Mouse (Mus musculus) heart, adult 2 months (tissue): ENCODE measurements around the gene Klra2. TPM values are rescaled to one million over a fixed set of nuclear protein-coding genes. Genes with fewer than 3 reads are reported as not detected.
"Not testable (repeated sequence)": the region's sequence is repeated elsewhere in the genome, so short reads cannot be mapped to it uniquely, and the experiment has no call there.

Experiments used
- DNase-seq, 2 experiments: peaks; one replicate each; pipeline ENCODE4 v3.0.0; 2021
- H3K27ac ChIP-seq: fragments of 200-600 bp; 2 replicates; pipeline ENCODE4 v1.8.1; 2022
- H3K27me3 ChIP-seq: fragments of 200-500 bp; 2 replicates; pipeline ENCODE4 v1.6.1; 2012; ENCODE audit warnings: mild to moderate bottlenecking, low read length, inconsistent platforms, mixed read lengths; ENCODE audit not compliant: control insufficient read depth, insufficient read depth
- H3K36me3 ChIP-seq: fragments of 200-500 bp; 2 replicates; pipeline ENCODE4 v1.6.1; 2012; ENCODE audit warnings: low read length, inconsistent platforms; ENCODE audit not compliant: control insufficient read depth, insufficient read depth
- H3K4me1 ChIP-seq: fragments of 200-500 bp; 2 replicates; pipeline ENCODE4 v1.6.1; 2011; ENCODE audit warnings: low read length; ENCODE audit not compliant: control insufficient read depth, insufficient read depth
- H3K4me3 ChIP-seq: fragments of 200-600 bp; 2 replicates; pipeline ENCODE4 v1.8.1; 2022
- H3K79me2 ChIP-seq: fragments of 200-500 bp; replicated peaks from 2 replicates; pipeline ENCODE4 v1.6.1; 2012; ENCODE audit warnings: mild to moderate bottlenecking, inconsistent platforms, low read length, moderate library complexity, mixed read lengths; ENCODE audit not compliant: control insufficient read depth, insufficient read depth
- H3K9ac ChIP-seq: fragments of 200-500 bp; 2 replicates; pipeline ENCODE4 v1.6.1; 2012; ENCODE audit warnings: low read depth, mild to moderate bottlenecking, control low read depth, inconsistent platforms, low read length, mixed read lengths
- CTCF ChIP-seq: fragments of 200-600 bp; IDR thresholded peaks from 2 replicates; pipeline ENCODE4 v1.8.1; 2022; ENCODE audit warnings: antibody characterized with exemption, mild to moderate bottlenecking, moderate library complexity
- EP300 ChIP-seq: fragments of 200-500 bp; IDR thresholded peaks from 2 replicates; pipeline ENCODE4 v1.6.1; 2011; ENCODE audit warnings: low read depth, low read length, control low read depth; ENCODE audit not compliant: insufficient read depth
- POLR2A ChIP-seq: fragments of 200-500 bp; IDR thresholded peaks from 2 replicates; pipeline ENCODE4 v1.6.1; 2011; ENCODE audit warnings: mild to moderate bottlenecking, low read depth, low read length, control low read depth; ENCODE audit not compliant: insufficient read depth
- WGBS: fragments of 180-500 bp; shearing (Covaris S2); methylation state at CpG from one replicate; pipeline ENCODE4 v1.1.7; 2018; 5-methylcytosine and 5-hydroxymethylcytosine counted together
- intact Hi-C: fragments of 180-260 bp; cut with DNase I; formaldehyde crosslinking; loops from one replicate; pipeline ENCODE4 v1.15.1; 2025
- polyA plus RNA-seq: library from polyadenylated mRNA; depleted of rRNA; stranded (reverse); fragments of >200 nt; gene quantifications from 2 replicates; pipeline ENCODE4 v1.2.3, GENCODE M21; 2012
- total RNA-seq, 2 experiments: library from RNA; stranded (reverse); gene quantifications; 2 replicates each; pipeline ENCODE4 v1.2.3; 2021

The Klra2 gene
- total and polyA plus RNA-seq, 3 experiments: 0.12 to 0.73 (median 0.60) TPM

DNA sequence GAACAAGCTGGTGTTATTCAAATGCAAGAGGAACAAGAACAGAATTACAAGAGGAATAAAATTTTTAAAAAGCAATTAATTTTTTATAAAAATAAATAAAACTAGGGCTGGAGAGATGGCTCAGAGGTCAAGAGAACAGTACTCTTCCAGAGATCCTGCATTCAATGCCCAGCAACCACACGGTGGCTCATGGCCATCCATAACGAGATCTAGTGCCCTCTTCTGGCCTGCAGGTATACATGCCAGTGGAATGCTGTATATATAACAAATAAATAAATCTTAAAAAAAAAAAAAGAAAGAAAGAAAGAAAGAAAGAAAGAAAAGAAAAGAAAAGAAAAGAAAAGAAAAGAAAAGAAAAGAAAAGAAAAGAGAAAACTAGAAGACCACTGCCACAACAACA, 43.3 kb upstream of the Klra2 start:
- peak in 1 of 2 experiments; percentile 6 for DNase-seq
- H3K4me3 ChIP-seq: no peak overlapping the region
- H3K27me3 ChIP-seq: no peaks in the 10 kb centered on the region
- H3K4me1 ChIP-seq: no peaks in the 10 kb centered on the region; the same call in 1 of the 2 replicates
- no peak overlapping the region for H3K27ac ChIP-seq
- no peak overlapping the region for H3K9ac ChIP-seq
- TF ChIP-seq CTCF (peak; percentile 62), POLR2A (no peak)
- 7% methylated on average over 2 of the region's 2 CpGs for WGBS
- H3K79me2 ChIP-seq: no peaks in the 10 kb centered on the region
- H3K36me3 ChIP-seq: peaks cover 2% of the 10 kb centered on the region
- intact Hi-C loops: loop anchor here (5.0 kb wide), 1 partner anchor 127 kb away; no protein-coding TSS in a partner anchor

DNA sequence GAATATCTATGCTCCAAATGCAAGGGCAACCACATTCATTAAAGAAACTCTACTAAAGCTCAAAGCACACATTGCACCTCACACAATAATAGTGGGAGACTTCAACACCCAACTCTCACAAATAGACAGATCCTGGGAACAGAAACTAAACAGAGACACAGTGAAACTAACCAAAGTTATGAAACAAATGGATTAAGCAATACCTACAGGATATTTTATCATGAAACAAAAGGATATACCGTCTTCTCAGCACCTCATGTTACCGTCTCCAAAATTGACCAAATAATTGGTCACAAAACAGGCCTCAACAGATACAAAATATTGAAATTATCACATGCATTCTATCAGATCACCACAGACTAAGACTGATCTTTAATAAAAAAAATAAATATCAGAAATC, 31.0 kb upstream of the Klra2 start:
- H3K79me2 ChIP-seq, H3K27ac ChIP-seq, DNase-seq, H3K9ac ChIP-seq, intact Hi-C loops, H3K4me3 ChIP-seq, H3K27me3 ChIP-seq, H3K36me3 ChIP-seq, H3K4me1 ChIP-seq: not testable (repeated sequence)
- 91% methylated on average over 2 of the region's 2 CpGs for WGBS

DNA sequence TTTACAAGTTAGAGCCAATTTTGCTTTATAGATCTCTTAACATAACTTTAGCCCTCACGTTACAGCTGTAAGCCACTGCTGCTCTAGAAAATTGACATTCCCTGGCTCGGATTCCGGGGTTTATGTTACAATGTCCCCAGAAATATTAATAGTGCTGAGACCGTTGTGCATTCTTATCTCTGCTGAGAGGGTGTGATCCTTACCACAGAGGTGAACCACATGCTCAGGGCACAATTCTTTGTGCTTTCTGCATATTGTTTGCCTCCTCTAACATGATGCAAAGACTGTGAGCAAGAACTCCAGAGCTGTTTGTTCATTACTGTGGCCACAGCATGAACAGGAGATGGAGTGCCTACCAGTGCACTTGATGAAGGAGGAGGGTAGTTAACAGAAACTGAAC, 29.5 kb upstream of the Klra2 start:
- H3K27me3 ChIP-seq: no peaks in the 10 kb centered on the region
- H3K4me1 ChIP-seq: no peaks in the 10 kb centered on the region
- no peak overlapping the region for H3K9ac ChIP-seq
- intact Hi-C loops: no loop called here
- H3K27ac ChIP-seq: no peak overlapping the region
- H3K36me3 ChIP-seq: no peaks in the 10 kb centered on the region
- DNase-seq: no peak
- 71% methylated on average over 4 of the region's 4 CpGs for WGBS
- no peaks in the 10 kb centered on the region for H3K79me2 ChIP-seq
- H3K4me3 ChIP-seq: no peak overlapping the region
- TF ChIP-seq POLR2A (no peak), CTCF (no peak), EP300 (no peak)

DNA sequence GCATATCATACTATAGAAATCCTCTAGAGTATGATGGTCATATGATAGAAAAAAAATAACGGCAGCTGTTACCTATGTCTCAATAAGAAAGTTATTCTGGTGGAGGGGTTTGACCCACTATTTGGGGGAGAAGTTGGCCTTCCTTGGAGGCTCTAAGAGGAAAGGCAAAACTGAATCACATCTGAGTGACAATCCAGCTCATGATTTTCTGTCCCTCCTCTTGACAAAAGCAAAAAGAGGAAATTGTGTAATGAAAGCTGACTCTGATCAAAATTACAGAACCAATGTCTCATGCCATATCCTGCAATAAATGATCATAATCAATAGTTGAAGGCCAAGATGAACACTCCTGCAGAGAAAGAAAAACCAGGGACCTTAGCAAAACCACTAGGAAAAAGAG, 25.1 kb upstream of the Klra2 start:
- Histone ChIP-seq H3K4me3 (no peak overlapping the region), H3K27ac (no peak overlapping the region), H3K36me3 (no peaks in the 10 kb centered on the region), H3K9ac (no peak overlapping the region), H3K4me1 (no peaks in the 10 kb centered on the region), H3K27me3 (no peaks in the 10 kb centered on the region), H3K79me2 (no peaks in the 10 kb centered on the region)
- DNase-seq: no peak
- 89% methylated on average over 1 of the region's 1 CpGs for WGBS
- TF ChIP-seq EP300: no peak
- TF ChIP-seq CTCF: no peak
- no peak for TF ChIP-seq POLR2A
- intact Hi-C loops: no loop called here

DNA sequence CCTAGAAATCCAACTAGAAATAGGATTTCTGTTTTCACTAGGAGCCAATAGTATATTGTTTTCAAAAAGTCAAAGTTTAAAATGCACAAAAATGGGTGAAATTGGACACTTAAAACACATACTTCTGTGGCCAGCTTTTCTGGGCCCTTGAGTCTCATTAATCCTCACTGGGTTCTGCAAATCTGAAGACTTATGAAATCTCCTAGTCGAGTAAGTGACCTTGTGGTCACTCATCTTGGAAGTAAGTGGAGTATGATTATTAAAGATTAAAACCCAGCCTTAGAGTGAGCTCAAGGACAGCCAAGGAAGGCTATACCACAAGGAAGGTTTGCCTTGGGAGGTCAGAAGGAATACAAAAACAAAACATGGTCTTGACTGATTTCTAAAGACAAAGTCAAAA, 23.1 kb upstream of the Klra2 start:
- TF ChIP-seq POLR2A (no peak), CTCF (no peak)
- 44% methylated on average over 1 of the region's 1 CpGs for WGBS
- Histone ChIP-seq H3K27ac (no peak overlapping the region), H3K27me3 (no peaks in the 10 kb centered on the region), H3K4me1 (no peaks in the 10 kb centered on the region), H3K36me3 (no peaks in the 10 kb centered on the region), H3K9ac (no peak overlapping the region), H3K4me3 (no peak overlapping the region), H3K79me2 (no peaks in the 10 kb centered on the region)
- intact Hi-C loops: no loop called here
- no peak for DNase-seq

DNA sequence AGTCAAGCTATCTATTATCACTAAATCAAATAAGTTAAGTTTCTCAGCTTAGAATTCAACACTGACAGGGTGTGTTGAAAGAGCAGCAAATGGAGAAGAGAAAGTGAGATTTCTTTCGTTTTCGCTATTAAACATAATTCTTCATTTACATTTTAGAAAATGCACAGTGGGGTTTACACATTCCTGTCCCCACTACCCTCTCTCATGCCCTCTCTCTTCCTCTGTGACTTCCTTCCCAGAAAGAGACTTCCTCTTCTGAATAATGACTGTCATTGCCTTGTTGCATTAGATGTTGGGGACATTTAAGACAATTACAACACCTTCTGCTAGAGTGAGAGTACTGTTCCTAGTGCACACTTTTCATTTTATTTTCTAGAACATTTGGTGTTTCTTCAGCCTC, 22.4 kb upstream of the Klra2 start:
- WGBS: 80% methylated on average over 2 of the region's 2 CpGs
- Histone ChIP-seq H3K36me3 (no peaks in the 10 kb centered on the region), H3K27ac (no peak overlapping the region), H3K4me3 (no peak overlapping the region), H3K79me2 (no peaks in the 10 kb centered on the region), H3K9ac (no peak overlapping the region), H3K27me3 (no peaks in the 10 kb centered on the region), H3K4me1 (no peaks in the 10 kb centered on the region)
- TF ChIP-seq POLR2A: no peak
- no peak for DNase-seq
- intact Hi-C loops: no loop called here

DNA sequence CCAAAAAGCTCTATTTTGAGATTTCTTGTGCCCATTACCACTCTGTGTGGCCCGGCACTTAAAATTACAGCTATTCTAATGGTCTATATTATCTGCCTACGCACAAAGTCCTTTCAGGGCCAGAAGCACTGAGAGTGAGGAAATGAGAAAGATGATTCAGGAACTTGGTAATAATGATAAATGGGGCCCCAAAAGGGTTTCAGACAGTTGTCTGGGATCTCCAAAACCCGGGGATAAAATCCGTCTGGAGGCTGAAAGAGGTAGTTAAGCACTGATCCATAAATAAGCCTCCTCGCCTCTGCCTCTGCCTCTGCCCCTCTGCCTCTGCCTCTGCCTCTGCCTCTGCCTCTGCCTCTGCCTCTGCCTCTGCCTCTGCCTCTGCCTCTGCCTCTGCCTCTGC, 17.0 kb upstream of the Klra2 start:
- Histone ChIP-seq H3K27me3 (no peaks in the 10 kb centered on the region), H3K27ac (no peak overlapping the region), H3K9ac (no peak overlapping the region), H3K79me2 (no peaks in the 10 kb centered on the region), H3K4me3 (no peak overlapping the region), H3K4me1 (no peaks in the 10 kb centered on the region), H3K36me3 (no peaks in the 10 kb centered on the region)
- 78% methylated on average over 5 of the region's 5 CpGs for WGBS
- intact Hi-C loops: no loop called here
- TF ChIP-seq CTCF (no peak), EP300 (no peak)
- DNase-seq: no peak
